Mouse (Mus musculus): Measurements from ENCODE around the gene Wfdc6a.

- TF ChIP-seq POLR2A (IDR thresholded peaks at IDR 0.05; ENCODE audit: extremely low read depth, insufficient read depth, low read length) (no peak), CTCF (IDR thresholded peaks at IDR 0.05; ENCODE audit: low read depth, low read length) (no peak)
Measured at GRCm38 (mm10) chr2:164537003-164537402, 48.2 kb downstream of the Wfdc6a start.

Measured in liver, adult 2 months (tissue).